Mouse (Mus musculus): Measurements from ENCODE around the gene Ttc22. TPM values are rescaled to one million over a fixed set of nuclear protein-coding genes. Genes with fewer than 3 reads are reported as not detected.
A peak's percentile ranks its signal among the peaks of the same experiment; 100 is the strongest.

Gene Ttc22
- total RNA-seq (2022) = under 1 TPM in 1 of 4 experiments, not detected in 3; 0.10 TPM

- peak; percentile 29 for DNase-seq
Observed at GRCm38 (mm10) chr4:106622030-106622493, at the start of gene Ttc22. TSS of gene Ttc22 (plus strand) at chr4:106622432.

- no peak for DNase-seq
Observed at GRCm38 (mm10) chr4:106575022-106575421, 47.2 kb upstream of the Ttc22 start.

DNA sequence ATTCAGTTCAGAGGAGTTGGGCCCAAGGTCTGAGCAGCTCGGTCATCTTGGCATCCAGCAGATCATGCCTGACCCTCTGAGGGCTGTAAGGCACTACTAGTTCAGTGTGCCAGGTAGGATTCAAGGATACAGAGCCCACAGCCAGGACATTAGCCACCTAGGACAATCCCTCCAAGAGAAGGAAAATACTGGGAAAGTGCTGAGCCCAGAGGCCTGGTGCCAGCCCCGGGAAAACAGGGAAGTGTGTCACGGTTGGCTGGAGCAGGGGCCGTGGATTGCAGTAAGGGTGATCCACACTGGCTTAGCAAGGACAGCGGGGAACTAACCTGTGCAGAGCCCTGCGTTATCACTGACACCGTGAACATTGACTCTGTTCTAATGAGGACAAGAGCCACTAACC, 44.7 kb upstream of the Ttc22 start:
- DNase-seq = no peak

DNA sequence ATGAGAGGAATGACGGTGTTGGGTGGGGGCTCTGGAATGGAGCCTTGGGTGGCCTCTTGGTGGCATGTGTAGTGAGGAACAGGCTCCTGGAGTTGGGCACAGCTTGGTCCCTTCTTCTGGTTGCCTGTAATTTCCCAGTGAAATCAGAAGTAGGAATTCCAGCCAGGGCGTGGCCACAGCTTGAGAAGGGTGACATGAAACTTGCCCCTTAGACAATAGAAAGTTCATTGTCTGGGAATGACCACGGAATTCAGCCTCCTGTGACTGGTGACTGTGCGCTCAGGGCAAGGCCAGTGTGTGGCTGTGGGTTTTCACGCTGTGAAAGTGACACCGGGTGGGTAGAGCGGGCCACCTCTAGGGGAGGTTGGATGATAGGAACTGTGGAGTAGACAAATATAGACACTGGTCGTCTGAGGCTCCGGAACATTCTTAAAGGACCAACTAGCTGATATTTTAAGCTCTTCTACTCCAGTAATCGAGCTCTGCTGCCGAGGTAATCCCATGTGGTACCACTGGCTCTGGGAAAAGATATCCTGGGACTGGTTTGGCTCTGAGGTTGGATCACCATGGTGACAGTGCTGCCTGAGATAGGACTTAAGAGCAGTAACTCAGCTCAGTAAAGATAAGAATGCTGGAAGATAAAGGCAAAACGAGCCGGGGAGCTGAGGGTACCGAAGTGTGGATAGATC, 40.9 kb upstream of the Ttc22 start:
- no peak for DNase-seq

DNA sequence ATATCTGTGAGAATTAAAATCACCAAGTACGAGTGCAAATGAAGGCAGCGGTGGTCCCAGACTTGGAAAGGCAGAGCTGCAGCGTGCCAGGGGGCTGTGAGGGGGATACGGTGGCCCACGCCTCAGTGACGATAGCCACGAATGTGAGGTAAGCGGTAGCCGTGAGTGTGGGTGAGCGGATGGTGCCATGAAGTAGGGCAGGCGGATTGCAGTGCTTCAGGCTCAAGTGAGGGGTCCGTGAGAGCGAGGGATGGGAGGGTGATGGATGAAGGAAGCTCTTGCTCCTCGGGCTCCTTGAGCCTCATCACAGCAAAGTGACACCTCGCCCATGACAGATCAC, 40.4 kb upstream of the Ttc22 start:
- DNase-seq = no peak

DNA sequence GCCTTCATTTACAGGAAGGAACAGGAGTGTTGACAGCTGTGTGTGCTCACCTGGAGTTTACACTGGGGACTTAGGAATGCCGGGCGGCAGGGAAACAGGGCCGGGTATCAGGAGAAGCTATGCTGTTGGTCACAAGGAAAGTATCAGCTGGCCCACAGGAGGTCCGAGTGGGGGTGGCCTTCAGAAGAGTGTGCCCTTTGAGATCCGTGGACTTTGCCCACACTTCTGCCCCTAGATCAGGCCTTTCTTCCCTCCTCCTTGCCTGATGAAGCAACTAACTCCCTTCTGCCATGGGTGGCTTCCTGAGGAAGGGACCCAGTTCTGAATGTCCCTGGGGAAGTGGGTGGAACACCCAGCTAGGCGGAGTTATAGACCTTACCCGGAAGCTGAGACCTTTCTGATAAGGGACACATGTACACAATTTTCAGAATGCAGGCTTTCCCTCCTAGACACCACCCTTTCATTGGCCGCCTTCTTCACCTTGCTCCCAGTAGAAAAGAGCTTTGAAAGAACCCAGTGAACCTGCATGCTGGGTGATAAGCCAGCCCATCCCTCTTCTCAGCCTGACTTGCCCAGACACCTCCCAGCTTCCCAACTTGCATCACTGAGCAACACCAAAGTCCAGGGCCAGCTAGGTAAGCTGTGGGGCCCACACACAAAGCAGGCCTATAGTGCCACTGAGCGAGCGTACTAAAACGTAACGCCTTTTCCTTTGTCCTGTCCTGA, 39.6 kb upstream of the Ttc22 start:
- no peak for DNase-seq

DNA sequence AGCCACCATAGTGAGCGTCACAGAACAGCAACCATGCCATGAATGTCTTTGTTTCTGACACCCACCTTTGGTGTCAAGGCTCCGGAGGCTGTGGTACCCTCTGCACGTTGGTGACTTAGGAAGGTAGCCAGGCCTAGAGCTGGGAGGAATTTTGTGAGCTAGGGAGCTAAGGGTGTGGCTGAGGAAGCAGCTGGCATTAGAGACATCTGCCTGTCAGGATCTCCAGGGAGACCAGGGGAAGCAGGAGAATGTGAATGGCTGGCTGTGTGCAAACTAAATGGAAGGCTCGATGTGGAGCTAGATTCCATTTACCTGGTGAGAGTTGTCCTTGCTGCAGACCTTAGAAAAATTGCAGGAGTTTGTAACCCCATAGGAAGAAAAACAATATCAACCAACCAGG, 37.6 kb upstream of the Ttc22 start:
- no peak for DNase-seq

DNA sequence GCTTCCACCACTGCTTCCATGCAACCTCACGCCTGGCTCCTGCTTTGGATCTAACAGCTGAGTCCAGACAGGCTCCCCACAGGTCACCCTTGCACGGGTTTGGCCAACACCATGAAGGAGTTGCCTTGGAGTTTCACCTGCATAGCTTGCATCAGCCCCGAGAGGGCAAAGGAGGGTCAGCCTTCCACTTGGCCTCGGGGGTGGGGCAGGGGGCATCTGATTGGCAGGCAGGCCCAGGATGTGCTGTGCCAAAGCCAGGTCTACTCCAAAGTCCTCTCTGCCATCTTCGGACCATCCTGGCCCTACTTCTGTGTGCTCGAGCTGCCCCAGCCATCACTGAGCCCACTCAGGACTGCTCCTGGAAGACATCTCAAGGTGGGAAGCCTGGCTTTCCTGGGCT, 35.2 kb upstream of the Ttc22 start:
- no peak for DNase-seq

- no peak for DNase-seq
Observed at GRCm38 (mm10) chr4:106590142-106590541, 32.1 kb upstream of the Ttc22 start.

DNA sequence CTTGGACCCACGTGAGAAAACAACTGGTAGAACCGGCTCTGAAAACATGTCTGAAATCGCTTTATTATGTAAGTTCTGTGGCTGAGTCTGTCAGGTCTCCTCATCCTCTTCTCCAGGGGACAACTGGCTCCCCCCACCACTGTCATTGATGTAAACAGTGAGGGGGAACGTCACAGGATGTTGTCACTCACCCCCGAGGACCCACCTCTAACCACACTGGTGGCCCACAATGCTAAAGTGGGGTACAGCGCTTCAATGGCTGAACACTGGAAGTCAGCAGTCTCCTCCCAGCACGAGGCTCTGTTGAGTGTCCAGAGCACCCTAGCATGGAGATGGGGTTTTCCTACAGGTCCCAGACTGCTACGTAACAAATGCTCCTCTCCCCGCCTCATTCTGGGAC, 31.4 kb upstream of the Ttc22 start:
- no peak for DNase-seq

- DNase-seq = no peak
Observed at GRCm38 (mm10) chr4:106593636-106594035, 28.6 kb upstream of the Ttc22 start.

DNA sequence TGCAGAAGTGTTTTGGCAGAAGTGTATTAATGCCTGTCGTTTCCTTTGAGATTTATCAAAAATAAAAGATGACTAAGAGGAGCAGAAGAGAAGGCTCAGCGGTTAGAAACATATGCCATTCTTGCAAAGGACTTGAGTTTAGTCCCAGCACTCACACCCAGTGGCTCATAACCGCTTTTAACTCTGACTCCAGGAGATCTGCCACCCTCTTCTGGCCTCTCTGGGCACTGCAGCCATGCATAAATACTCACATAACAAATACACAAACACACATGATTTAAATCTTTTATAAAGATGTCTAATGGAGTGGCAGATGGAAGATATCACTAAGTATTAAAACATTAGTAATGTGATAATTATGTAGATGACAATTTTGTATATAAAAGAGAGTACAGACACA, 26.0 kb upstream of the Ttc22 start:
- DNase-seq = no peak

GRCm38 (mm10) chr4:106597055-106597454, 25.2 kb upstream of the Ttc22 start:
- no peak for DNase-seq

GRCm38 (mm10) chr4:106597741-106598140, 24.5 kb upstream of the Ttc22 start:
- DNase-seq = no peak

DNA sequence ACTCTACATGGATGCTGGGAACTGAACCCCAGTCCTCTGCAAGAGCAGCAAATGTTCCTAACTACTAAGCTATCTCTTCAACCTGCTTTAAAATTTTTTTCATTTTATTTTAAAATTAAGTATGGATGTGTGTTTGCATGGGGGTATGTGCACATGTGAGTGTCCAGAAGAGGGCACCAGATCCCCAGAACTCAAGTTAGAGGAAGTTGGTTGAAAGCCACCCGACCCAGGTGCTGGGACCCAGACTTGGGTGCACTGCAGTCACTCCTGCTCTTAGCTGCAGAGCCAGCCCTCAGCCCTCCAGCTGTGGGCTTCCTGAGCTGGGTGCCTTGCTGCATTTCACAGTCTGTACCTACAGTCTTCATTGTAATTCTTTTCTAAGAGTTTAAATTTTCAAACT, 22.8 kb upstream of the Ttc22 start:
- no peak for DNase-seq

- DNase-seq = no peak
Observed at GRCm38 (mm10) chr4:106600770-106601169, 21.5 kb upstream of the Ttc22 start.

DNA sequence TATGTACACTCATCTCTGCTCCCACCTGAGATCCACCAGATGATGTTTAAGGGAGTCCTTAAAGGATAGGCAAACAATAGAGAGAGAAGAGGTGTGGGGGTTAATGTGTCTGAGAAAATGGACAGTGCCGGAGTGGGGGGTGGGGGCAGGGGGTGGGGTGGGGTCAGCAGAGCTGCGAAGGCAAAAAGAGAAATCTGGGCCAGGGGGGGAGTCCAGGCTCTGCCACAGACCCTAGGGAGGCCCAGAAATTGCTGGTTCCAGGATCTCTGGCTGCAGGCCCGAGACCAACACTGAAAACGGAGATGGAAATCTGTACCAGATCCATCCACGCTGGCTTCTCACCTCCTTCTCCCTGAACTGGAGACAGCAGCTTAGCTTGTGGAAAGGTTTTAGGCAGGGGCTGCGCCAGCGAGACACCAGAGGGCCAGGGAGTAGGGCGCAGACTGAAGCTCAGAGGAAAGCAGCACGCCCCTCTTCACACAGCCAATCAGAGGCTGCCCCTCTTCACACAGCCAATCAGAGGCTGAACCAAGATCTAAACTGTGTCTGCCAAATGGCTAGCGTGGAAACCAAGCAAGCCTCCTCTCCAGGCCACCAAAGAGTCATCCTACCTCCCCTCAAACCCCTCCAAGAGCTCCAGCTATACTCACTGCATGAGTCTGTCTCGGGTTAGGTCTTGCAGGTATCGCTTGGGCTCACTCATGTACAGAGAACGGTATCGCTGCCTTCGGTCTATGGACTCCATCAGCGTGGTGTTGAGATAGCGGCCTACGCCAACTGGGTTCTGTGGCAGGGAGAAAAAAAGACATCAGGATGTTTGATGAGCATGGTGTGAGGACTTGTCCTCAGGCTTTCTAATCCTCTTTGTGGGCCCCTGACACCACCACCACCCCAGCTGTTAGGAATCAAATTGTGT, 15.3 kb upstream of the Ttc22 start:
- DNase-seq = no peak

DNA sequence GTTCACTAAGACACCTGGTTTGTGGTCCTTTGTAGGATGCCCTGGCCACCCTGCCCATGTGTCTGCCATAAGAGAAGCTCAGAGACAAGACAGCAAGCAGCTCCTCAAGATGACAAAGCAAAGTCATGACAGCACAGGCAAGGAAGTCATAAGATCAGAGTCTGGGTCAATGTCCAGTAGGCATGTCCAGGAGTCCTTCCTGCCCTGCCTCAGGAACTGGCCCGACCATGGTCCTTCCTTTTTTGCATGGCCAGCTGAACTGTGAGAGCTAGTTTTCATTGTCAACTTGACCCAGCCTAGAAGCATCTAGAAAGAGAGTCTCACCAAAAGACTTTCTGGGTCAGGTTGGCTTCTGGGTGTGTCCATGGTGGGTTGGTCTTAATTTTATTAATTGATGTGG, 14.3 kb upstream of the Ttc22 start:
- no peak for DNase-seq

DNA sequence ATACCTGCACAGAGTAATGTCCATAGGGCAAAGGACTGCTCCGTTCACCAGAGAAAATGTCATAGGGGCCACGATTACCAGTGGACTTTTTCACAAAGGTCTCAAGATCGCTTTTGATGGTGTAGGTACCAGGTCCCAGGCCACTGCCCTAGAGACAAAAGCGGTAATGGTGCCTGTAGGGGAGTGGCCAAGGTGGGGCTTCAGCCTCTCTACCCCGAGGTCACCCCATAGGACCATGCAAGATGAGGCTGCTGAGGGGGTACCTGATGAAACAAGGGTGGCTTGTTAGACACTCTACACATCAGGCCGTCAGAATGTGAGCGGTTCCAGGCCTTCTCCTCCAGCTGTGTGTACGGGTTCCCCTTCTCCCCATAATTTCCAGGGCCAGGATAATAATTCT, 9.1 kb upstream of the Ttc22 start:
- no peak for DNase-seq

GRCm38 (mm10) chr4:106613560-106613959, 8.7 kb upstream of the Ttc22 start:
- peak; percentile 44 for DNase-seq

GRCm38 (mm10) chr4:106614180-106614797, 7.9 kb upstream of the Ttc22 start:
- peak; percentile 22 for DNase-seq

- no peak for DNase-seq
Observed at GRCm38 (mm10) chr4:106614881-106615280, 7.4 kb upstream of the Ttc22 start.

- DNase-seq = no peak
Observed at GRCm38 (mm10) chr4:106615637-106616036, 6.6 kb upstream of the Ttc22 start.
